Mouse (Mus musculus) lung, postnatal 0 days (tissue): Measurements from ENCODE around the gene Rfwd3. TPM values are rescaled to one million over a fixed set of nuclear protein-coding genes. Genes with fewer than 3 reads are reported as not detected.
"Not testable (repeated sequence)": the region's sequence is repeated elsewhere in the genome, so short reads cannot be mapped to it uniquely, and the experiment has no call there.

Experiments used
- ATAC-seq: fragments of 200-750 bp; cut with Nextera tagmentation; 2 replicates; pipeline ENCODE4 v1.8.0; 2017; ENCODE audit warnings: moderate library complexity
- DNase-seq: peaks from one replicate; pipeline ENCODE4 v3.0.0-alpha.2; 2016; ENCODE audit warnings: low spot score
- H3K27ac ChIP-seq: fragments of 300-500 bp; sonication (generic); 2 replicates; pipeline ENCODE4 v1.5.1; 2014; ENCODE audit warnings: antibody characterized with exemption, mild to moderate bottlenecking, low read length, mixed read lengths
- H3K27me3 ChIP-seq: fragments of 300-500 bp; sonication (generic); replicated peaks from 2 replicates; pipeline ENCODE4 v1.6.1; 2014; ENCODE audit warnings: low read length, mixed read lengths; ENCODE audit not compliant: insufficient read depth
- H3K36me3 ChIP-seq: fragments of 300-500 bp; sonication (generic); 2 replicates; pipeline ENCODE4 v1.6.1; 2014; ENCODE audit warnings: low read length, mixed read lengths; ENCODE audit not compliant: insufficient read depth
- H3K4me1 ChIP-seq: fragments of 300-500 bp; sonication (generic); 2 replicates; pipeline ENCODE4 v1.6.1; 2014; ENCODE audit warnings: antibody characterized with exemption, low read depth, low read length, mixed read lengths; ENCODE audit not compliant: insufficient read depth
- H3K4me2 ChIP-seq: fragments of 300-500 bp; sonication (generic); replicated peaks from 2 replicates; pipeline ENCODE4 v1.6.1; 2014; ENCODE audit warnings: low read depth, mild to moderate bottlenecking, low read length, moderate library complexity, mixed read lengths
- H3K4me3 ChIP-seq: fragments of 300-500 bp; sonication (generic); 2 replicates; pipeline ENCODE4 v1.5.1; 2014; ENCODE audit warnings: low read depth, low read length
- H3K9ac ChIP-seq: fragments of 300-500 bp; sonication (generic); replicated peaks from 2 replicates; pipeline ENCODE4 v1.6.1; 2014; ENCODE audit warnings: low read depth, mild to moderate bottlenecking
- H3K9me3 ChIP-seq: fragments of 300-500 bp; sonication (generic); 2 replicates; pipeline ENCODE4 v1.6.1; 2016; ENCODE audit warnings: low read length, mixed read lengths
- CTCF ChIP-seq: IDR thresholded peaks from 2 replicates; pipeline ENCODE4 v1.5.1; 2016; ENCODE audit warnings: antibody characterized with exemption, mild to moderate bottlenecking
- EP300 ChIP-seq: IDR thresholded peaks from 2 replicates; pipeline ENCODE4 v1.6.1; 2016; ENCODE audit warnings: antibody characterized with exemption, mild to moderate bottlenecking, control low read depth
- WGBS: fragments of 180-500 bp; shearing (Covaris S2); extraction: QIAGEN DNeasy Blood & Tissue Kit; methylation state at CpG from one replicate; pipeline ENCODE4 v1.1.7; 2014; 5-methylcytosine and 5-hydroxymethylcytosine counted together
- polyA plus RNA-seq: library from polyadenylated mRNA; unstranded; fragments of >200 nt; fragmentation: Nextera tagmentation; extraction: Ambion mirVana; gene quantifications from 2 replicates; pipeline ENCODE4 v1.2.1, GENCODE M21; 2015

The Rfwd3 gene
- polyA plus RNA-seq, 1 experiment from 2014 or later, result 10.5 TPM

DNA sequence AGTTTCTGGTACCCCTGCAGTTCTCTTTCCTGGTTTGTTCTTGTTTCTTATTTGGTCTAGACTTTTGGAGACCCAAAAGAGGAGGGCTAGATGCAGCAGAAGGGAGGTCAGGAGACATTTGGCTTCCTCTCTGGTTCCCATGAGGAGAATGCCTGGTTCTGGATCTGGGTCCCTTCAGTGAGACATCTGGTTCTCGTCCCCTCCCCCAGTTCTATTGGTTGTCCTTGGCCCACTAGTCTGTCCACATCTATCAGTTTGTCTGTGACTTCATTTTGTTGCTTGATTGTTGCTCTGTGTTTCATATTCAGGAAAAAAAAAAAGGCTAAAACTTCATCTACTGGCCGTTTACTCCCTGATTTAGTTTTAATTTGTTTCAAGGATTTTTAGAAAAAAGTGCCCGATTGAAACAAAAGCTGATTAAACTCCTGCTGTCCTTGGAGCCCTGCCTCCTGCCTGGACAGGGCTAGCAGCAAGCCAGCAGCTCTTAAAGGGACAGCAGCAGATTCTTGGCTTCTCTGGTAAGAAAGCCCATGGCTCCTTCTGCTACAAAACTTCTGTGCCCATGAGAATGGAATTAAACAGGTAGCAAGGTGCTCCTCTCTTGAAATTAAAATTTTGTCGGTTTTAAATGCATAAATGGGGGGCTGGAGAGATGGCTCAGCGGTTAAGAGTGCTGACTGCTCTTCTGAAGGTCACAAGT, 5.2 kb upstream of the Rfwd3 start:
- 26% methylated on average over 5 of the region's 5 CpGs for WGBS

DNA sequence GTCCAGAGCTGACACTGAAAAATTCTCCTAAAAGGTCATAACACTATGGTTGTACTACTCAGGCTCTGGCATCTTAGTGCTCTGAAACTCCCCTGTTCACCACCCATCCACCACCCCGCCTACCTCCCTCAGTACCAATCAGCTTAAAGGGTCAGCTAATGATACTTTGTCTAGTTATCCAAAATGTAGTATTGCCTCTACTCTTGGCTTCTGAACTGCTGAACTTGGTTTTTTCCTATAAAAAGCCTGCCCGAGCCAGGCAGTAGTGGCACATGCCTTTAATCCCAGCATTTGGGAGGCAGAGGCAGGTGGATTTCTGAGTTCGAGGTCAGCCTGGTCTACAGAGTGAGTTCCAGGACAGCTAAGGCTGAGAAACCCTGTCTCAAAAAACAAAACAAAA, 4.3 kb upstream of the Rfwd3 start:
- Histone ChIP-seq H3K27me3 (no peaks in the 10 kb centered on the region), H3K36me3 (no peaks in the 10 kb centered on the region), H3K4me2 (no peak overlapping the region), H3K4me1 (no peaks in the 10 kb centered on the region), H3K27ac (no peak overlapping the region), H3K9ac (no peak overlapping the region), H3K4me3 (no peak overlapping the region), H3K9me3 (no peaks in the 10 kb centered on the region)
- DNase-seq (no peak), ATAC-seq (no peak)
- TF ChIP-seq CTCF (no peak), EP300 (no peak)
- 85% methylated on average over 3 of the region's 3 CpGs for WGBS

More for the DNA sequence above, 5.2 kb upstream of the Rfwd3 start:
- Histone ChIP-seq H3K27me3 (no peaks in the 10 kb centered on the region), H3K36me3 (no peaks in the 10 kb centered on the region), H3K4me3 (no peak overlapping the region), H3K27ac (no peak overlapping the region), H3K9me3 (no peaks in the 10 kb centered on the region), H3K4me2 (no peak overlapping the region), H3K9ac (no peak overlapping the region), H3K4me1 (no peaks in the 10 kb centered on the region)
- DNase-seq, result no peak
- no peak for TF ChIP-seq EP300
- TF ChIP-seq CTCF, result no peak
- ATAC-seq, result no peak

DNA sequence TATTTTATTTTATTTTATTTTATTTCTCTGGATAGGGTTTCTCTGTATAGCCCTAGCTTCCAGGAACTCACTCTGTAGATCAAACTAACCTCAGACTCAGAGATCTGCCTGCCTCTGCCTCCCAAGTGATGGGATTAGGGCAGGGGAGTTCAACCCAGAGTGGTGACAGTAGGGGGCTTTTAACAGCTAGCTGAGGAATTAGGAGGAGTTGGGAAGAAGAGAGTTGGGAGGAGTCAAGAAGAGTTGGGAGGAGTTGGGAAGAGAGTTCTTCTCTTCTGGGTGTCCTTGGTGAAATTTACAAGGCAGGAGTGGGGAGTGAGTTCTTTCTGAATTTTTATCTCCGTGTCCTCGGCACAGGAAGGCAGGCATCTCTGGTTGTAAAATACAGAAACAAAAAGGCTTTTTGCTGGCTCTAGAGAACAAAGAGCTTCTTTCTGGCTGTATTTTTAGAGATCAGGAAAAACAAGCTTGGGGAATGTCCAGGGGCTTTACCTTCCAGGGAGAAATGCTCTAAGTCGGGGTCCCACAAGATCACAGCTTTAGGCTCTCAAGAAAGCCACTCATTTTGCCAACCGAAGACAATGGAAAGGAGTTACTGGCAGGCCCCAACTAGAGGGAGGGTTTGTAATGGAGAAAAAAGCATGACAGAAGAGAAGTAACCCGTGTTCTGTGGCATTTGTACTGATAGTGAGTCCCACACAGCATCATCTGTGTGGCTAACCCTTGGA, 3.2 kb upstream of the Rfwd3 start:
- H3K9me3 ChIP-seq, H3K27ac ChIP-seq, H3K27me3 ChIP-seq, ATAC-seq, H3K9ac ChIP-seq, H3K4me2 ChIP-seq, DNase-seq, H3K36me3 ChIP-seq, H3K4me3 ChIP-seq, H3K4me1 ChIP-seq: not testable (repeated sequence)
- WGBS, result 54% methylated on average over 5 of the region's 5 CpGs

DNA sequence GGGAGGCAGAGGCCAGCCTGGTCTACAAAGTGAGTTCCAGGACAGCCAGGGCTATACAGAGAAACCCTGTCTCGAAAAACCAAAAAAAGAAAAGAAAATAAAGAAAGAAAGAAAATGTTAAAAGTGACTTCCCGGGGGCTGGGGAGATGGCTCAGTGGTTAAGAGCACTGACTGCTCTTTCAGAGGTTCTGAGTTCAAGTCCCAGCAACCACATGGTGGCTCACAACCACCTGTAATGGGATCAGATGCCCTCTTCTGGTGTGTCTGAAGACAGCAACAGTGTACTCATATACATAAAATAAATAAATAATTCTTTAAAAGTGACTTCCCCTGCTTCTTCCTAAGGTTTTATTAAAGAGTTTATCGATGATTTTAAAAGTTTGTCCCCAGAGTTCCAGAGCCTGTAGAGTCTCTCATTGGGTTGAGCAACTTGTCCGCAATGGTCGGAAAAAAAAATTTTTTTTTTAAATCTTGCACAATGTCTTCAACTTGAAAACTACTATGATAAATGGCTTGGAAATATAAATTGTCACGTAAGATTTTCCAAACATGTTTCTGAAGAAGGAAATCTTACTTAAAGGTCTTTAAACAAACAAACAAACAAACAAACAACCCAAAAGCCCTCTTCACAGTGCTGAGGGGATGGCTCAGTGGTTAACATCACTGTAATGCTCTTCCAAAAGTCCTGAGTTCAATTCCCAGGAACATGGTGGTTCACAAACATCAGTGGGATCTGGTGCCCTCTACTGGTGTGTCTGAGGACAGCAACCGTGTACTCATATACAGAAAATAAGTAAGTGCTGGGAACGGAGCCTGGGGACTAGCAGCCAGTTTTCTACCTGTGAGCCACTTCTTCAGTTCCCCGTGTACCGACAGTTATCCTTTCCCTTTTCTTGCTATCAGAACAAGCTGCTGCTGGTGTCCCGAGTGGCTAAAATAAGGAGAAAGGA, 850 bp upstream of the Rfwd3 start:
- ATAC-seq (no peak), DNase-seq (peak; percentile 42)
- no peaks in the 10 kb centered on the region for H3K4me1 ChIP-seq
- H3K9ac ChIP-seq, result no peak overlapping the region
- WGBS, result 55% methylated on average over 11 of the region's 11 CpGs
- H3K4me2 ChIP-seq, result peak overlapping the region; percentile 37; the same call in 1 of the 2 replicates
- H3K36me3 ChIP-seq, result no peaks in the 10 kb centered on the region
- 0 out of 2 replicates have a peak overlapping the region, but pooled peaks have one; percentile 95 for H3K4me3 ChIP-seq
- TF ChIP-seq CTCF, result peak; percentile 44
- no peak for TF ChIP-seq EP300
- H3K27me3 ChIP-seq, result no peaks in the 10 kb centered on the region
- no peaks in the 10 kb centered on the region for H3K9me3 ChIP-seq
- no peak overlapping the region for H3K27ac ChIP-seq

DNA sequence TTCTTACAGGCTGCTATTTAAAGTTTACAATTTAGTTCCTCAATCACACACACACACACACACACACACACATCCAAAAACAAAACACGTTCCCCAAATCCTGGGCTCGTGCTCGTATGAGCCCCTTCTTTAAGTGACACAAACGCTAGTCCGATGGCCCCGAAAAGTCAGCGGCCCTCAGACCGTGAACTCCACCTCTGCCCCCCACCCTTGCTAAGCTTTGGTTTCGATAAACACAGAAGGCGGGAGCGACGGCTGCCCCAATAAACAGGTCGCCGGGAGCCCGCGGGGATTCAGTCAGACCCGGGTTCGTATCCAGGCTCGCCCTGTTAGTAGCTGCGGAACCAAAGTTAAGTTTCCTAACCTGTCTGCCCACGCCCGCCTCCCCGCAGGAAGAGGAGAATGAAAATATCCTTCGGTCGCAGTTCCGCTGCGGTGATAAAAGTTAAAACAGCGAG, 630 bp downstream of the Rfwd3 start:
- peak; percentile 54 for DNase-seq
- peak overlapping the region; percentile 95 for H3K4me3 ChIP-seq
- TF ChIP-seq CTCF, result no peak
- TF ChIP-seq EP300, result no peak
- no peaks in the 10 kb centered on the region for H3K27me3 ChIP-seq
- H3K27ac ChIP-seq, result peak overlapping the region; percentile 84
- H3K4me1 ChIP-seq, result no peaks in the 10 kb centered on the region
- under 1% methylated on average over 28 of the region's 28 CpGs for WGBS
- no peaks in the 10 kb centered on the region for H3K36me3 ChIP-seq
- ATAC-seq, result peak; percentile 8
- H3K9me3 ChIP-seq, result no peaks in the 10 kb centered on the region
- H3K4me2 ChIP-seq, result peak overlapping the region; percentile 74
- H3K9ac ChIP-seq, result peak overlapping the region; percentile 69

DNA sequence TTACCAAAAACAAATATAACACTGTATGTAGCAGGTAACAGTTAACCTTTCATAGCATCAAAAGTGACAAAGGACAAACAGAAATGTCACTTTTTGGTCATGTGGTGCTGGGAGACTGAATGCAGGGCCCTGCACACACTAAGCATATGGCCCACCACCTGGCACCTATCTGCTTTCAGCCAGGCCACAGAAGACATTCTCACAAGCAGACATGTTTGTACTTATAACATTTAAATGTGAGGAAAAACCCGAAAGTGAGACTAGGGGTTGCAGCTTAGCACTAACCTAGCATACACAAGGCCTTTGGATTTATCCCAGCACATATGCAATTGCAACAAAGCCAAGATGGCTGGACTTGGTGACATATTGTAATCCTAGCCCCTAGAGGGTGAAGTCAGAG, 2.0 kb downstream of the Rfwd3 start:
- no peak overlapping the region for H3K4me3 ChIP-seq
- H3K27ac ChIP-seq, result no peak overlapping the region
- TF ChIP-seq EP300, result no peak
- no peak for TF ChIP-seq CTCF
- DNase-seq (no peak), ATAC-seq (no peak)
- peaks cover 8% of the 10 kb centered on the region; the same call in 1 of the 2 replicates for H3K36me3 ChIP-seq
- no peaks in the 10 kb centered on the region for H3K9me3 ChIP-seq
- H3K4me1 ChIP-seq, result no peaks in the 10 kb centered on the region
- 79% methylated on average over 1 of the region's 1 CpGs for WGBS
- no peak overlapping the region for H3K4me2 ChIP-seq
- H3K9ac ChIP-seq, result no peak overlapping the region
- H3K27me3 ChIP-seq, result no peaks in the 10 kb centered on the region
